Mouse (Mus musculus) Muller cell, postnatal 12 days (primary cell): Measurements from ENCODE around the gene Tbcc.

Experiments
- DNase-seq: peaks from one replicate; pipeline ENCODE4 v3.0.0-alpha.2; 2015; ENCODE audit errors: inconsistent ontology term

Tbcc gene

GRCm38 (mm10) chr17:46903876-46904490, 13.5 kb downstream of the Tbcc start:
- DNase-seq, result peak; percentile 41

- no peak for DNase-seq
Observed at GRCm38 (mm10) chr17:46910186-46910585, 19.7 kb downstream of the Tbcc start, which contains the start of gene Prph2. Prph2 (plus strand) TSS chr17:46910459.

GRCm38 (mm10) chr17:46912331-46912730, 21.8 kb downstream of the Tbcc start:
- DNase-seq, result peak; percentile 26

GRCm38 (mm10) chr17:46915129-46915528, 24.6 kb downstream of the Tbcc start:
- no peak for DNase-seq

- no peak for DNase-seq
Observed at GRCm38 (mm10) chr17:46918951-46919350, 28.5 kb downstream of the Tbcc start.

GRCm38 (mm10) chr17:46920855-46921254, 30.4 kb downstream of the Tbcc start:
- no peak for DNase-seq

- no peak for DNase-seq
Observed at GRCm38 (mm10) chr17:46926192-46926591, 35.7 kb downstream of the Tbcc start.

GRCm38 (mm10) chr17:46926941-46927340, 36.5 kb downstream of the Tbcc start:
- DNase-seq, result no peak

- no peak for DNase-seq
Observed at GRCm38 (mm10) chr17:46927781-46928180, 37.3 kb downstream of the Tbcc start.

- DNase-seq, result no peak
Observed at GRCm38 (mm10) chr17:46929277-46929676, 38.8 kb downstream of the Tbcc start.

GRCm38 (mm10) chr17:46929897-46930296, 39.4 kb downstream of the Tbcc start:
- no peak for DNase-seq

GRCm38 (mm10) chr17:46932961-46933360, 42.5 kb downstream of the Tbcc start:
- peak; percentile 65 for DNase-seq

GRCm38 (mm10) chr17:46933557-46934348, 43.3 kb downstream of the Tbcc start:
- DNase-seq, result peak; percentile 14

- no peak for DNase-seq
Observed at GRCm38 (mm10) chr17:46940461-46940860, 50.0 kb downstream of the Tbcc start.
